Mouse (Mus musculus) frontal cortex, postnatal 10 days (tissue): ENCODE results near the gene Tmem203.

Experiments used
- DNase-seq, 2 experiments: peaks; one replicate each; pipeline ENCODE4 v3.0.0; 2022; ENCODE audit warnings: low spot score in 2 of 2, mixed read lengths in 1 of 2

Tmem203 gene

DNA sequence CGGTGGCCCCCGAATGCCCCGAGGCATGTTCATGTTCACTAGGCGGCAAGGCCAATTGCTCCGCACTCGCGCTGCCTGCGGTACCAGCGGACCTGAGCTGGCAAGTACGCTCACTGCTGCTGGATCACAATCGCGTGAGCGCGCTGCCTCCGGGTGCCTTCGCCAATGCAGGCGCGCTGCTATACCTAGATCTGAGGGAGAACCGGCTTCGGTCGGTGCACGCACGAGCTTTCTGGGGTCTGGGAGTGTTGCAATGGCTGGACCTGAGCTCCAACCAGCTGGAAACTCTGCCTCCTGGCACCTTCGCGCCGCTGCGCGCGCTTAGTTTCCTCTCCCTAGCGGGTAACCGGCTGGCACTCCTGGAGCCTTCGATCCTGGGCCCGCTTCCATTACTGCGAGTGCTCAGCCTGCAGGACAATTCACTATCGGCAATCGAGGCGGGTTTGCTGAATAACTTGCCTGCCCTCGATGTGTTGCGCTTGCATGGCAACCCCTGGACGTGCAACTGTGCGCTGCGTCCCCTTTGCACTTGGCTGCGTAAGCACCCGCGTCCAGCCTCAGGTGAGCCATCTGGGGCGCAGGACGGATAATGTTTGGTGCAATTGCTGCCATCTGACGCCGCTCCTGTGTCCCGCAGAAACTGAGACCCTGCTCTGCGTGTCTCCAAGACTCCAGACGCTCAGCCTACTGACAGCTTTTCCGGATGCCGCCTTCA lies 35.0 kb downstream of the Tmem203 start:
- DNase-seq, result peak in 1 of 2 experiments; percentile 66

DNA sequence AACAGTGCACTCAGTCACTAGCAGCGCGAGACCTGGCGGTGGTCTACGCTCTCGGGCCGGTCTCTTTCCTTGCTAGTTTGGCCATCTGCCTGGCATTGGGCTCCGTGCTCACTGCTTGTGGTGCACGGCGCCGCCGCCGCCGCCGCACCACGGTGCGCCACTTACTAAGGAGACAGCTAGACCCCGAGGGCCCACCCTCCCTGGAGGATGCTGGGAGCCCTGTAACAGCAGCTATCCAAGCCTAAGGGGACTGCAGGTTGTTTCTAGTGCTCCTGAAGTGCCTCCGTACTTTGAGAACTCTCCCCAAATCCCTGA lies 35.5 kb downstream of the Tmem203 start:
- DNase-seq, result peak in 1 of 2 experiments; percentile 43

DNA sequence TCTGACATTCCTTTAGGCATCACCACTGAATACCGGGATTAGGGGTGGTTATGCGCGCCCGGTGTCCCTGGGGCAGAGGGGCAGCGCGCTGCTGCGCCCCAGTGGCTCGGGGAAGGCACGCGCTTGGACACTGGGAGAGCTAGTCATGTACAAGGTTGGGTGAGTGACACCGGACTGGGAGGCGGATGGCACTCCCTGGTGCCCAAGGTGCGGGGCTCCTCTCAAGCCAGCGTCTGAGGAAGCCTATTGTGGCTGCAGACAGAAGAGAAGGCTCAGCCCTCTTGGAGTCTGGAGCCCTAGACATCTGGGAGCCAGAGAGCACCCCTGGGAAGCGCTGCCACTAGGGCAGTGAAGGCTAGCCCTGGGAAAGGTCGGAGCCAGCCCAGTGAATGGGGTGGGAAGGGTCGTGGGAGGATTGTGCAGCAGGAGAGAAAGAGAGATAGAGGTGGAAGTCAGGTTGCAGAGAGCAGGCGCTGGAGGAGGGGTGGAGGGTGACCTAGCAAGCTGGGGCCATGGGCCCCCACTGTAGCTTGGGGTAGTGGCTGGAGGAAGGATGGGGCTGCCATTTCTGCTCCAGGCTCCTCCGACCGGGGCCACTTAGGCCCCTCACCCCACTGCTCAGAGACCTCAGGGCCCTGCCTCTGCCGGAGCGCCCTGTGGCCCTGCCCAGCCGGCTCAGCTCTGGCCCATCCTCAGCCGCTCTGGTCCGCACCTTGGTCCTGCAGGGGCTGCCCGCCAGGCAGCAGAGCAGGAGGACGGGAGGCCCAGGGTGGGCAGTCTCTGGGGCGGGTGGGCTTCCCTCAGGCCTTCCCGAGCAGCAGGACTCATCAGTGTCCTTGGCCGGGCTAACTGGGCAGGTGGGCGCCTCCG lies 36.2 kb downstream of the Tmem203 start:
- DNase-seq, result peak in 1 of 2 experiments; percentile 31

DNA sequence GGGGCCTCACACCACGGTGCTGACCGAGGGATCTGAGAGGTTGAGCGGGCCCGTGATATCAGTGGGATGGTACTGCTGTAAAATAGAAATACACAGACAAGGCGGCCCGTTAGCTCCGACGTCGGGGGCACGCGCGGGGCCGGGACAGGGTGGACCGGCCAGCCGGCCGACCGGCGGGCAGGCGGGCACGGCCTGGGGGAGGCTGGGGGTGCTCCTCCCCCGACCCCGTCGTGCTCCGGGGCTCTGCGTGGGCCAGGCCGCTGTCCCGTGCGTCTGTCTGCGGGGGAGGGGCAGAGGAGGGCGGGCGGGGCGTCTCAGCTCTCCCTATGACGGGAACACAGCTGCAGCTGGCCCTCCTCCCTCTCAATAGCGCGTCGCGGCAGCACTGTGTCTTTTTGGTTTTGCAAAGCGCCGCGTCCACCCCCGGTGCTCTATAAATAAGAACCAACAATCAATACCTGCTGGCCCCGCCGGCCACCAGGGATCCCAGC lies 36.9 kb downstream of the Tmem203 start:
- peak in 1 of 2 experiments; percentile 33 for DNase-seq

DNA sequence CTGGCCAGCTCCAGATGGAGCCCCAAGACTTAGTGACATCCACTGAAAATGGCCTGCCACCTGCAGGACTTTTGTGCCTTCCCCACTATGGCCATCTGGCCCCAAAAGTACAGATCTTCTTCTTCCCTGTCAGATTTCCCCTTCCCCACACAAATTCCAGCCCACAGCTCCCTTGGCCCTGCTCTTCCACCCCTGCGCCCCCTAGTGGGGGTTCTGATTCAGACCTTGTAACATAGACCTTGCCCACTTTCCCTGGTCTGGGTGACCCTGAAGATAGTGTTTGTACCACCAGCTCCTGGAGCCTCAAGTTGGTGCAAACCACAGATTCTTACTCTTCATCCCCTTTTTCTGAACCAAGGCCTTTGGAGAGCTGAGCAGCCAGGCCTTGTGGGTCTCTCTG lies 37.6 kb downstream of the Tmem203 start:
- peak in 1 of 2 experiments; percentile 61 for DNase-seq

DNA sequence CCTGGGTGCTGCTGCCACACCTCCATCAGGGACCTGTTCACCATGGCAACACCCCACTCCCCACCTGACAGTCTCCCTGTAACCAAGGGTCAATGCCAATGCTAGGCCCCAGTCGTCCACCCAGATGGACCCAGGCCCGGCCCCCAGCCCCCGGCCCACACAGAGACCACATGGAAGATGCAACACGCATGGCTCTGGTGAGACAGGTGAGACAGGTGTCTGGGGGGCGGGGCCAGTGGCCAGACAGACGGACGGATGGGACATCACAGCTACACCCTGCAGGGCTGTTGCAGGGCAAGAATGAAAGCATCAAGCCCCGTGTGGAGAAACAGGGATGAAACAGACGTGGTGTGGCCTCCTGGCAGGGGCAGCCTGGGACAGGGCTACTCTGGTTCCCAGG lies 38.5 kb downstream of the Tmem203 start:
- peak in 1 of 2 experiments; percentile 20 for DNase-seq

DNA sequence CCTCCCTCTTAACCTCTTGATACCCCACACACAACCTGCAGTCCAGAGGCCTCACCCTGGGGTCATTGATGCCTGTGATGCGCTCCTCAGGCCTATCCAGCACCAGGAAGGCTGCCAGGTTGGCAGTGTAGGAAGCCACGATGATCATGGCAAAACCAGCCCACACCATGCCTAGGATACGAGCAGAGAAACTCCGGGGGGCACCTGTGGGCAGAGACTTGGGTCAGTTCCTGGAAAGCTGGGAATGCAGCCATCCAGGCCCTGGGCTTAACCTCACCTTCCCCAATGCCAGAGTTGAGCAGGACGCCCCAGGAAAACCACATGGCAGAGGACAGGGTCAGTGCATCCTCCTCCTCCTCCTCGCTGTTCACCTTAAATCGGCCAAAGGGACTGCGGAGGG lies 41.9 kb downstream of the Tmem203 start:
- DNase-seq, result peak in 1 of 2 experiments; percentile 8

DNA sequence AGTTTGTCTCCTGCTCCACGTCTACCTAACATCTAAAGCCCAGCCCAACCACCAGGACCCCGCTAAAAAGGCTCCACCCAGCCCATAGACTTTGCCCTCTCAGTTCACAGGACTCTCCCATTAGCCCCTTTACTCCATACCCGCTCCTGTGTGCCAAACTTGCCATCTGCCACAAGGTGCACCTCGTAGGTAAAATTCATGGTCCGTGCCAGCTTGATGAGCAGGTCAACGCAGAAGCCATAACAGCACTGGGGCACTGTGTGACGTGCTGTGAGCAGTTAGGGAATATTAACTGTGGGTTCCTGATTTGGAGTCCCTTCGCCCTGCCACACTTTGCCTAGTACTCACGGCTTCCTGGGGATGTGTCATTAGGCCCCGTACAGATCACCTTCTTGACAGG lies 42.8 kb downstream of the Tmem203 start:
- DNase-seq, result no peak

DNA sequence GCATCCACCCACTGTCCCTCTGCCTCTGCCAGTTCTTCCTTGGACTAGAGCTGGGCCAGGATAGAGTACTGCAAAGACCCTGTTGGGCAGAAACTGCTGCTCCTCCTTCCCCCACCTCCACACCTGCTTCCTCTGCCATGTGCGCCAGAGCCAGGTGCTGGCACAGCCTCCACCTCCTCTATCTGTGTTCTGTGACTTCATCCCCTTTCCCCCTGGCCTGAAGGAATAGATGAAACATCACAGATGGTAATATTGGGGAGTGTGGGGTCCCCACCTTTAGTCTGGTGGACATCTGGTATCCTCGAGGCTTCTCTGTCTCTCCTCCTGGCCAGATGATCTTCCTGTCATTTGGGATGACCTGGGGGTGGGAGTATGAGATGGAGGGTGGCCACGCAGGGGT lies 48.2 kb downstream of the Tmem203 start:
- DNase-seq, result no peak

DNA sequence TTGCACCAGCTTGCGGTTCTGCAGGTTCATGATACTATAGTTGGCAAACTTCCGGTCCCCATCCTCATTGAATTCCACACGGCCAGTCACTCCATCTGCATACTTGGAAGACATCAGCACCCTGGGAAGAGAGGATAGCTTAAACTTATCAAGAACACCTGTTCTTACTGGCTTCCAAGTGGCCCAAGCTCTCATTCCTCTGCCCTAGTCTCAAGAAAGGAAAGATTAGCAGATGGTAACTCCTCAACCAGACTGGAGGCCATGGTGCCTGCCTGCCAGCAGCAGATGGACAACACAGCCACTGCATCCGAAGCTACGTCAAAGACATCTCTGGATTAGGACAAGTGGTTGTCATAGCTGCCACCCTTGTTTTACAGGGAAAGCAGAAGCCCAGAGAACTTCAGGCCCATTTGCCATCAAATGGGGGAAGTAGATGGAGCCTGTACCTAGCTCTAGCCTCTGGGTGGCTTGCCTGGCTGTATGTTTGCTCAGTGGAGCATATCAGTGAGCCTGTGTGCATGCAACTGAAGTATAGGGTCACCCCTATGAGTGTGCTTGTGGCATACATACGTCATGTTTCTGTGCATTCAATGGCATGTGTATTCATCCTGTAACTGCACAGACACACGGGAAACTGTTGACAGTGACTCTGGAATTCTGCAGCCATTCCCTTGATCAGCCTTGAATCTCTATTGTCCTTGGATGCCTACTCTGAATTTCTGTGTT lies 48.9 kb downstream of the Tmem203 start:
- DNase-seq, result no peak

DNA sequence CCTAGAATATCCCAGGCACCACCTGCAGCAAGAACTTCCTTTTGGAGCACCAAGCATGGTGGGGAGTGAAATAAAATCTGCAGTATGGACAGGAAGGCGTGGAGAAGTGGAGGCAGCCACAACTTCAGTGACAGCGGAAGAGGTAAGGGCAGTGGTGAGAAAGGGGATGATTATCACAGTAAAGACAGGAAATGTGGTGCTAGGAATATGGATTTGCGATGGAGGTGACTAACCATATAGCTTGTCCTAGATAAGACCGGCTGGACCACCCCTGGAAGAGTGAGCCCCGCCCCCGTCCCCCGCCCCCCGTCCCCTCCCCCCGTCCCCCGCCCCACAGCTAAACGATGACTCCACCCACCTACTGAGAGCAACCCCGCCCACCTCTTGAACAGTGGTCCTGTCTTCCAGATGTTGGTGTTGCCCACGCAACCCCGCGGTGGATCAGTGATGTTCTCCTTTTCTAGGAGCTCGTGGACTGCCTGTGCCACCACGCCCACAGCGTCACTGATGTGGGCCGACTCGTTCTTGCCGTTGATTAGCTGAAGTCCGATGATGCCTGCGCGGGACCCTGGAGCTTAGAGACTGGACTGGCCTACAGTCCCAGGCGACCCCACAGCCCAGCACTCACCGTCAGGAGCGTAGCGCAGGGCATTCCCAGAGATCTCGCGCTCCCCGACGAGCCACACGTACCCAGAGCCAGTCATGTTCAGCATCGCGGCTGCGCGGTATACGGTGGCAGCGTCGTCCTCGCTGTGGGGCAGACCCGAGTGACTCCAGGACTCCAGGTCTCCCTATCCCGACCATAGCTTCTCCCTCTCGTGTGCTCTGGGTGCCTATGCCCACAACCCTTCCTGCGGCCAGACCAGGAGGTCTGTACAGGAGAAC lies 49.7 kb downstream of the Tmem203 start:
- peak in 1 of 2 experiments; percentile 58 for DNase-seq
